Mouse (Mus musculus) heart, adult 18-20 months (tissue): ENCODE measurements around the gene Gm10799. TPM values are rescaled to one million over a fixed set of nuclear protein-coding genes. Genes with fewer than 3 reads are reported as not detected.
A peak's percentile ranks its signal among the peaks of the same experiment; 100 is the strongest.
"Not testable (repeated sequence)": the region's sequence is repeated elsewhere in the genome, so short reads cannot be mapped to it uniquely, and the experiment has no call there.

Experiments
- DNase-seq, 2 experiments: peaks; one replicate each; pipeline ENCODE4 v3.0.0; 2021 to 2022; ENCODE audit warnings: mixed read lengths in 1 of 2
- long read RNA-seq, 2 experiments: library from polyadenylated mRNA; stranded (forward); transcript quantifications; one replicate each; pipeline ENCODE4 v2.0.0; 2021
- total RNA-seq, 2 experiments: library from RNA; stranded (reverse); gene quantifications; 2 replicates each; pipeline ENCODE4 v1.2.3; 2021

Gene Gm10799
- not detected for total RNA-seq
- long read RNA-seq, experiment 1 = 0 reads
- long read RNA-seq, experiment 2 = 0 reads

GRCm38 (mm10) chr2:104068450-104068849, at the start of gene Gm10799:
Gm10799 (minus strand) TSS chr2:104068550.
- not testable (repeated sequence) for DNase-seq

GRCm38 (mm10) chr2:104117173-104117572, 48.8 kb upstream of the Gm10799 start:
- not testable (repeated sequence) for DNase-seq

GRCm38 (mm10) chr2:104114898-104115297, 46.5 kb upstream of the Gm10799 start:
- no peak for DNase-seq

- not testable (repeated sequence) for DNase-seq
These were observed 45.2 kb upstream of the Gm10799 start for GRCm38 (mm10) chr2:104113563-104113962.

- DNase-seq = not testable (repeated sequence)
These were observed 42.9 kb upstream of the Gm10799 start for GRCm38 (mm10) chr2:104111170-104111797.

- no peak for DNase-seq
These were observed 41.7 kb upstream of the Gm10799 start for GRCm38 (mm10) chr2:104110031-104110430.

- DNase-seq = no peak
These were observed 41.2 kb upstream of the Gm10799 start for GRCm38 (mm10) chr2:104109528-104109927.

- DNase-seq = not testable (repeated sequence)
These were observed 40.7 kb upstream of the Gm10799 start for GRCm38 (mm10) chr2:104109021-104109420.

GRCm38 (mm10) chr2:104104800-104105199, 36.5 kb upstream of the Gm10799 start:
- no peak for DNase-seq

GRCm38 (mm10) chr2:104099946-104100345, 31.6 kb upstream of the Gm10799 start:
- no peak for DNase-seq

GRCm38 (mm10) chr2:104099231-104099585, 30.9 kb upstream of the Gm10799 start:
- no peak for DNase-seq

- DNase-seq = no peak
These were observed 30.3 kb upstream of the Gm10799 start for GRCm38 (mm10) chr2:104098529-104099230.

GRCm38 (mm10) chr2:104097396-104097795, 29.0 kb upstream of the Gm10799 start:
- DNase-seq = not testable (repeated sequence)

GRCm38 (mm10) chr2:104096796-104097195, 28.4 kb upstream of the Gm10799 start:
- DNase-seq = not testable (repeated sequence)

- DNase-seq = no peak
These were observed 27.9 kb upstream of the Gm10799 start for GRCm38 (mm10) chr2:104096256-104096655.

GRCm38 (mm10) chr2:104095741-104096213, 27.4 kb upstream of the Gm10799 start, which contains the start of gene Cd59a:
Cd59a (plus strand) TSS chr2:104095801.
- peak; percentile 93 for DNase-seq

GRCm38 (mm10) chr2:104093305-104093704, 25.0 kb upstream of the Gm10799 start:
- no peak for DNase-seq

- not testable (repeated sequence) for DNase-seq
These were observed 19.2 kb upstream of the Gm10799 start for GRCm38 (mm10) chr2:104087562-104087961.

- not testable (repeated sequence) for DNase-seq
These were observed 15.7 kb upstream of the Gm10799 start for GRCm38 (mm10) chr2:104084027-104084426.

GRCm38 (mm10) chr2:104082474-104082873, 14.1 kb upstream of the Gm10799 start:
- DNase-seq = no peak

GRCm38 (mm10) chr2:104081436-104082050, 13.2 kb upstream of the Gm10799 start:
- DNase-seq = not testable (repeated sequence)

GRCm38 (mm10) chr2:104078285-104078684, 9.9 kb upstream of the Gm10799 start:
- not testable (repeated sequence) for DNase-seq

- peak; percentile 61 to 66 for DNase-seq
These were observed 1.4 kb upstream of the Gm10799 start, which contains the start of gene Cd59b for GRCm38 (mm10) chr2:104069704-104070185. Cd59b (plus strand) TSS chr2:104069849.
